Mouse (Mus musculus) heart, adult 9 months (tissue): ENCODE data around the gene Ntng2.

Source experiments
- DNase-seq, 2 experiments: peaks; one replicate each; pipeline ENCODE4 v3.0.0; 2022; ENCODE audit warnings: low spot score in 2 of 2

The Ntng2 gene

DNA sequence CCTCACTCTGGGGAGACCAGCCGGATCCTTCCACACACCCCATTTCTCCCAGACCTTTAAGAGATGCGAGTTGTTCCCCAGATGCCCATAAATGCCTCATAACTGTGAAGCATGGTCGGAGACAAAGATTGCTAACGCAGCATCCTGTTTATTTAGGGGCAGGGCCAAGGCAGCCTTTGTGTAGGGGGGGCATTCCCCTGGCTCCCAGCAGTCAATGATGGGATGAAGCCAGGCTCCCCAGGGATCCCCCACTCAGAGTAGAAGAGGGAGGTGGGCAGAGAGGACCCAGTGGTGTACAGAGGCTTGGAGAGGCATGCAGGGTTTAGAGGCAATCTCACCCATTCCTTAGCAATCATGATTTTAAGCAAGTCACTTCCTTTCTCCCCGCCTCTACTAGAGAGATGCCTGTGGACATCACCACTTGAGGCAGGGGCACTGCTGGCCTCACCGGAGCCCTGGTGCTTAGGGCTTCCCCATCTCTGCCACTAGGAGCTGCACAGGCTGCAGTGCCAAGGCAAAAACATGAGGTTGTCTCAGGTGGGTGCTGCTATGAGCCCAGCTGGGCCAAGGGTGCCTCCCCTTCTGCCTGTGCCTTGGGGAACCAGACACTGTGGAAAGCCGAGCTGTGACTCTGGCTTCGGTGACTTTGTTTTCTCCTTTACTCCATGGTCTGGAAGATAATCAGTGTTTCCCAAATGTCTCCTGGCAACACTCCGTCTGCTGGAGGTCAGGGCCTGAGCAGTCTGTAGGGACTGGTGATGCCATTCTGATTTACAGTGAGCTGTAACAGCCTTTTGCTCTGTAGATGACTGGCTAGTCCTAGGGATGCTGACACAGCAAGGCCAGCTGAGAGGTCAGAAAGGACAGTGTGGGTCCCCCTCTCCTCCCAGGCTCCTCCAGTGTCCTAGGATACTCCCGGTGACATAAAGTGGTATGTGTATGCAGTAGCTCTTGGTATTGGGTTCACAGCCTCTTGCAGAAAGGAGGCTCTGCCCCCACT, 61.3 kb downstream of the Ntng2 start:
- no peak for DNase-seq

DNA sequence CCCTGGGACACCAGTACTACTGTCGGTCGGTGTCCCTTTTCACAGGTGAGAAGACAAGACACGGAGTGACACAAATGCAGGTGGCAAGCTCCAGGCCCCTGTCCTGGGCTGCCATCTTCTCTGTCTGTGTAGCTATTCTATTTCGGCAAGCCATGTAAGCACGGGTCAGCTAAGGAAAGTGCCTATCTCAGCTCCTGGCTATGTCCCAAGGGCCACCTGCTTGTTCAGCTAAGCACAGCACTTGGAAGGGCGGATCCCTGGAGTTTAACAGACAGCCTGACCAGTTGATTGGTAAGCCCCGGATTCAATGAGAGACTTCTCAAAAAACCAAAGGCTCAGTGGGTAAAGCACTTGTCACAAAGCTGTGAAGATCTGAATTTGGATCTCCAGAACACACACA, 62.4 kb downstream of the Ntng2 start:
- peak in 1 of 2 experiments; percentile 57 for DNase-seq

DNA sequence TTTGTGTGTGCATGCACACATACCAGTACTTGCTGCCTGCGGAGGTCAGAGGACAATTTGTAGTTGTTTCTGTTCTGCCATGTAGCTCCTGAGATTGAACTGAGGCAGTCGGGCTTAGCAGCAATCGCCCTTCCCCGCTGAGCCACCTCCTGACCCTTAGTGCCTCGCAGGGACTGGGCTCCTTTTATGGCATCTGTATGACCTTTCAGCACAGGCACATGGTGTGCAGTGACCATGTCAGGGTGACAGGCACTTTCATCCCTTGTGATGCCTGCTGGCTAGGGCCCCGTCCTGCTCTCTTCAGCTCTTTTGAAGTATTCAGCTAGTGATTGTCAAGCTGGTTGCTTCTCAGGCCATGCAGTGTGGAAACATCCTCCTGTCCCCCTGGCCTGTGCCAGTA, 66.6 kb downstream of the Ntng2 start:
- no peak for DNase-seq

DNA sequence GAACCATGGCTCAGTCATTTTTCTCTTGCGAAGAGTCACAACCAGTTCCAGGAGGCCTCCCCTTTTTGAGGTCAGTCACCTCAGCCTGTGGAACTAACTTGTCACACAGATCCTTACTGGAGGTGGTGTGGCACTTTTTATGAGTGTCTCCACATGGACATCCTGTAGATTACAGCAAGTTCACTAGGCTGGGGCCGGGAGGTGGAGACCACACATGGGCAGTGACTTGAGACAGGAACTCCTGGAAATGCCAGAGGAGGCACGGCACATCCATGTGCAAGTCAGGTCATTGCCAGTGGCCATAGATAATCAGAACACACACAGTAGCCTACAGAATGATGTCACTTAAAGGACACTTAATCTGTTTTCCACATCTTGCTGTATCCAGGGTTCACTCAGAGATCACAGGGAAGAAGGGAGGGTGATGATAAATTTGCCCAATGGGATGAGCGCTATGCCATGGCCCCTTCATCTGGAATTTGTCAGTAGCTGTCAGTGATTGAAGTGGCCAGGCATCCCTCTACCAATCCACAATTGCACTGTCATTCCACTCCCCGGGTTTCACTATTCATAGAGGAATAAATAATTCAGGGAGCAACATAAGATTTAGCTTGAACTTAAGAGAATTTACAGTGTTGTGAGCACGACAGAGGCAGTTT, 69.4 kb downstream of the Ntng2 start:
- DNase-seq = no peak

DNA sequence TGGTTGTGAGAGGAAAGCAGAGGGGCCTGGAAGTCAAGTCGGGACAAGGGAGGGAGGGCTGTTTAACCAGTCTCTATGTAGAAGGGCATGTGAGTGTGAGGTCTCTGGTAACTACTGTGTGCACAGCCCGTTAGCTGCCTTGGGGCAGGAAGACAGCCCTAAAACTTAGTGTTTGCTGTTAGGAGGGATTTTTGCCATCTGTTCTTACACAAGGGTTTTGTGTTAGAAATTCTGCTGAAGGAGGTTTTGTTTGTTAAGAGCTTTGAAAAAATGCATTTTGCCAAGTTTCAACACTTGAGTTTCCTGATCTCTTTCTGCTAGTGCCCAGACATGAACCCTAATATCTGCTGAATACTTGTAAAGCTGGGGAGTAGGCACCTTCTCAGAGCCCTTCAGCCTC, 71.7 kb downstream of the Ntng2 start:
- DNase-seq = no peak

DNA sequence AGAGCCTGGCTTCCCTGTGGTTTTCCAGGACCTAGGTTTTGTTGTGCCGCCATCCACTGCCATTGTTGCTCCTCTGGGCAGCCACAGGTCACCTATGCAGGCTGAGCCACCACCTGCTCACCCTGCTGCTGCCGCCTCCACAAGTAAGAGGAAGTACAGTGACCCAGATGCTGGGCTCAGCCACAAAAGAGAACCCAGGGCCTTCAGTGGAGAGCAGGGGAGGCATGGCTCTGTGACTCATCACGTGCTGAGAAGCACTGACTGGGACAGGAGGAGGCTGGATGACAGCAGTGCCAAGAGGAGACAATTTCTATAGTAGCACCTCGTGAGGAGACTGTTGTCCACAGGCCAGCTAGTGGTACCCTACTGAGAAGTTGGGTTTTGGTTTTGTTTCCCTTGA, 73.0 kb downstream of the Ntng2 start:
- no peak for DNase-seq

DNA sequence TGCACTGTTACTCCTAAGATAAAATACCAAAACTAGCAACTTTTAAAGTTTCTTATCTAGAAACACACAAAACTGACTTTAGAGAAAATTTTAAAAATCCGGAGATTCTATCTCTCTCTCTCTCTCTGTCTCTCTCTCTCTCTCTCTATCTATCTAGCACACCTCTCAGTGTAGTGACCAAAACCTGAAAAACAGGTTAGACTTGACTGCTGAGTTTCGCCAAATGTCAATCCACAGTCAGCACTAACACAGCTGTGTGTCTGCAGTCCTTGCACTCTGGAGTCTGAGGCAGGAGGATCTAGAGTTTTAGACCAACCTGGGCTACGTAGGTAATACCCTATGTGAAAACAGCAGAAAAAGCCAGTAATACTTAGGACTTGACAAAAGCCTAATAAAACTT, 77.9 kb downstream of the Ntng2 start:
- DNase-seq = no peak

DNA sequence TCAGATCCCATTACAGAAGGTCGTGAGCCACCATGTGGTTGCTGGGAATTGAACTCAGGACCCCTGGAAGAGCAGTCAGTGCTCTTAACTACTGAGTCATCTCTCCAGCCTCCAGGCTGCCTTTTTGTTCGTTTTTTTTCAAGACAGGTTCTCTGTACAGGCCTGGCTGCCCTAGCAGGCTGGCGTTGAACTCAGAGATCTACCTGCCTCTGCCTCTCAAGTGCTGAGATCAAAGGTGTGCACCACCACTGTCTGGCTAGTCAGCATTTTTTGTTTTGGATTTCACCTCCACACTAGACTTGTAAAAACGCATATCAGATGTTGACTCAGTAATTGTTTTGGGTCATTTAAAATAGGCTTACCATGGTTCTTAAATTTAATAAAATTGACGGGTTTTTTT, 84.7 kb downstream of the Ntng2 start:
- DNase-seq = no peak

DNA sequence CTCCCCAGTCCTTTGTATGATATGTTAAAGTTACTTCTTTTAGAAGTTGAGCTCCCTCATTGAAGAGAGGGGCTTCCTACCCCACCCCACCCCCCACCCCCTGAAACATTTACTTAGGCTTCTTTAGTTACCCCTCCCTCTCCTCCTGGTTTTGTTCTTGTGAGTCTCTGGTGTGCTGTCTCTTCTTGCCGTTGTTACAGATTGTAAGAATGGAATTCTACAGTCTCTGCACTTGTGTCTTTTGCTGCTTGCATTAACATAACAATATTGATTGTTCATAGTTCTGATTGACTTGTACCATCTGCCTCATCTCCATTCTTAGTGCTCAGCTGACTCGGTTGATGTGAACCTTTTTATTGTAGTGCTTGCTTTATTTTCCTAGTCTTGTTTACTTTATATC, 100.9 kb downstream of the Ntng2 start:
- DNase-seq = no peak
